Mouse (Mus musculus): ENCODE measurements at regions not wholly inside any gene's neighbourhood (a gene's known extent, or its start where the extent isn't known, plus 50 kb on each side); places are given as distances from the start of the nearest gene placed in this dataset.
A peak's percentile ranks its signal among the peaks of the same experiment; 100 is the strongest.

DNA sequence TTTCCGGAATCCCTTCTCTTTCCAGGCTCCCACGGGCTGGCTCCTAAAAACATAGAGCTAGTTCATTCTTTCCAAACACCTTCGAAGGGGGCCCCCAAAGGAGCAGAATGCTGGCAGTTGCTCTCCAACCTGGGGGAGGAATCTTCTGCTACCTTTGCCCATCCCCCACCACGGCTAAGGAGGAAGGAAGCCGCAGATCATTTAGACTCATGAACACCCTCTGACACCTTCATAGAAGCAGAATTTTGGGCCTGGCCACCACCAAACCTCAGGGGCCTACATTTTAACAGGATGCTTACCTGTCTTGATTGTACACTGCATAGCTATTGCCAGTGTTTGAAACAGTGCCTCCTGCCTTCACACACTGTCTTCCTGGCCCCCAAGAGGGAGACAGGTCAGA, 369.3 kb upstream of the Jarid2 start:
- no peak for DNase-seq

DNA sequence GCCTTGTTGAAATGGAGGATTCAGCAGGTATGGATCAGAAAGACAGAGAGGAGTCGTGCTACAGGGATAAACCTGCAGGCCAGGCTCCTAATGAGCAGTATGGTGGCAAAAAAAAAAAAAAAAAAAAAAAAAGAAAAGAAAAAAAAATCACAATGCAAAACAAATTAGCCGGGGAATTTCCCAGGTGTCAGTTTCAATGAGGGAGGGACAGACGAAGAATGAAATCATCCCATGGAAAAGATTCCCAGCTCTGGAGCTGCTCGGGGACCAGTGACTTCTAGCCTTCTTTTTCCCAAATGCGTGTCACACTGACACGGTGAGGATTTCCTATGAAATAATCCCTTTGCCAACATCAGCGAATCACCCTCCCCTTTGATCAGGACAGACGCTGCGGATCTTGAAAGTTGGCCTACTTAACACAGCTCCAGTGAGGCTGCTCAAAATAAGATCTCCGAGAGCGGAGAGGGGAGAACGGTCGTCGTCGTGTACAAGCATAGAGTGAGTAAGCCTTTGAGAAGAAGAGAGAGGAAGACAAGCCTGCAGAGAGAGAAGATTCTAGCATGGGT, 368.5 kb upstream of the Jarid2 start:
- no peak for DNase-seq

DNA sequence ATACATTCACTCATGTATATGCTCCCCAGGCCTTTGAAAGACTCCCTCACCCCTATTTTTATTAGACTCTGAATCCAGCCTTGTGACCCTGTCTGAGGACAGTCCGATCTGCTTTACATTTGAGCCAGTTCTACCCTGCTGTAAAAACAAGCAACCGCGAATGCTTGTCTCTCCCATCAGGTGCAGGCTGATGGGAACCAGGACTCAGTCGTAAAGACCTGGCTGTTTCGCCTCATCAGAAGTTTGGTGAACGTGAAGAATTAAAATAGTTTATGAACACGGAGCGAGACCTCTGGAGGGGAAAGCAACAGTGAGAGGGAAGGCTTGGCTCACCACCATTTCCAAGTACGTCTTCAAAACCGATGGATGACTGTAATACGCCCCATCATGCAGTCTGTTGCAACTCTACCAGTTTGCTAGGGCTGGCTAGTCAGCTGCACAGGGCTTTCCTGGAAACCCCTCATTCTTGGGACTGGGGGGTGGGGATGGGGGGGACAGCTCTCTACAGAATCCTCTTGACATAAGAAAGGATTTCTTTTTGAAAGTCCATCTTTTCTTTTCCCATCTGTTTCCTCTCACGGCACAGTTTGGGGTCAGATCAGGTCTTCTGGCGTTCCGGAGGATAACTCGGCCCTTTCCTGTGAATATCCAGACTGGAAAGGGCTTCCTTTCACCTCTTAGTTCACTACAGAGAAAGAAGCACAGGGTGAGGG, 366.8 kb upstream of the Jarid2 start:
- DNase-seq: peak; percentile 65

DNA sequence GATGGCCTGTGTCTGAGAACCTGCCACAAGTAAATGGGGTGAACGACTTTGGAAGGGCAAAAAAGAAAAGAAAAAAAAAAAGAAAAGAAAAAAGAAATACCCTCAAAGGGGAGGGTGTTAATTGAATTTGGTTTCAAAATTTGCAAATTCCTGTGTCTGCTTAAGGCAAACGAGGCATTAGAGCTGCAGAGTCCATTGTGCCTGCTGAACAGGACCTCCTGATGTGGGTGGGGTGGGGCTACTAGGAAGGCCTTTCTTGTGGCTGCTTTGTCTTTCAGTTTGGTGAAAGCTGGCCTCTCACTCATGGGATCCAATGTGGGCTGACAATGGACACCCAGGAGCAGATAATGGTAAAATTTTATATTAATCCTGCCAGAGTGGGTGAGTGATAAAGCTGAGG, 366.3 kb upstream of the Jarid2 start:
- DNase-seq: peak; percentile 26

DNA sequence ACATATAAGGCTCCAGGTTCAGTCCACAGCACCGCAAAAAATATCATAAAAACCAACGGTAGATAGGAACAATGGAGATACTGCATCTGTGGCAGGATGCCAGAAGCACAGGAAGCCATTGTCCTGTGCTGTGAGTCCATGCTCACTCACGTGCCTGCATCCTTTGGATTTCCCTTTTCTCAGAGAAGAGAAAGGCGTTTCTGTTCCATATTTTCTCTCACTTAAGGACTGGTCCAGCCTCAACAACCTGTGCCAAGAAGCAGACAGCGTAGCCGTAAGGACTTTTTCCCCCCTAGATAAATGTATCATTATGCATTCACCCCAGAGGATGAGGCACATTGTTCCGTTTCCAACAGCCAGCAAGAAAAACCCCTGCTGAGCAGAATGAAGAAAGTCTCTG, 360.0 kb upstream of the Jarid2 start:
- no peak for DNase-seq

DNA sequence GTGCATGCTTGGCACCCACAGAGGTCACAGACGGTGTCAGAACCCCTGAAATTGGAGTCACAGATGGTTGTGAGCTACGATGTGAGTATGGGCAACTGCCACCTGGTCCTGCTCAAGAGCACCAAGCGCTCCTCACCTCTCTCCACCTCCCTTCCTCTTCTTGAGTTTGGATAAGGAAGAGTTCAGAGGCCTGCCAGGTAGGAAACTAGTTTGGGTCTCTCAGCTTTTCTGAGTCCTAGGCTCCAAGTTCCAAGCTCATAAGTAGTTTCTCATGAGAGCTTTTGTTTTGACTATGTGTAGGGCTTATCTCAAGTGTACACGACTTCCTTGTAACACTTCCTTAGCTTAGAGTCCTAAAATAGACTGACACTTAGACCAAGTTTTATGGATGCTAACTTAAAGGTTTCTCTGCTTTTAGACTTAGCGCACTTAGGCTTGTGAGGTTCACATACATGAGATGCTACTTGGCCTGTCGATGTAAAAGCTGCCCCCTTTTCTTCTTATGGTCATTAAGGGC, 356.9 kb upstream of the Jarid2 start:
- no peak for DNase-seq

DNA sequence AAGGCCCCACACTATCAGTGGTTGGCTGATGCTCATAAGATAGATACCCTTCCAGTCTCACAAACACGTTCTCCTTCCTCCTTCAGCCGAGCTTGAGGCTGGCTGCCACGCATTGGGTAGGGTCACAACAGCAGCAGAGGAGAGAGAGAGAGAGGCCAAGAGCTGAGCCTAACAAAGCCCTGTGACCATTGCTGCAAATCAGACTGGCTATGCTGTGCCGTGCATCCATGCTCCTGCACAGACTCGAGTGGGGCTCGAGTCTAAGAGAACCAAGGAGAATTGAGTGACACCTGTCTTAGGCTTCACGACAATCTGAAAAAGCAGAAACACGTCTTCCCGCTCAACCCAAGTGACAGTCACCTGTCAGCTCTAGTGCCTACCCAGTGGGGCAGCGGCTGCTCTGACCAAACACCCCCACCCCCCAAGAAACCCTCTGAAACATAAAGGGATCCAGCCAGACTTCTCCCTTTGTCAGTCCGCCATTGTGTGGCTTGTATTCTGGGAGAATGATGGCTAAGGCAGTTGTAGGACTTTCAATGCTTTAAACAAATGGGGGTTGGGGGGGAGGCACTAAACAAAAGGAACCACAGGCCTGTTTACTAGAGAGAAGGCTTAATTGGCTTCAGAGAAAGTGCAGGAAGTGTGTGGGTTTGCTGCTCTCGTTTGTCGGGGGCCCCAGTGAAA, 353.7 kb upstream of the Jarid2 start:
- DNase-seq: no peak

DNA sequence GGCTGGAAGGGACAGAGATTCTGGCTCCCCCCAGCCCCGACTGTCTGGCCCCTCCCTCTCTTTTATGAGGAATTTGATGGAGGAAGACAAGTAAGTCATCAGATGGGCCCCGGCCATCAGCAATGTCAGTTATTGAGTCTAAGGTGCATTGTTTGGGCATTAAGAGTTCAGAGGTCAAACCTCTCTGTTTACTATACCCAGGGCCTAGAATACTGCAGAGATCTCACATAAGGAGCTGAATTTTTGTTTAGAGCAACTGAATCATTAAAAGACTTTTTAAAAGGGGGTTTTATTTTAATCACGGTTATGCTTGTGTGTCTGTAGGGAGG, 353.1 kb upstream of the Jarid2 start:
- DNase-seq: no peak

DNA sequence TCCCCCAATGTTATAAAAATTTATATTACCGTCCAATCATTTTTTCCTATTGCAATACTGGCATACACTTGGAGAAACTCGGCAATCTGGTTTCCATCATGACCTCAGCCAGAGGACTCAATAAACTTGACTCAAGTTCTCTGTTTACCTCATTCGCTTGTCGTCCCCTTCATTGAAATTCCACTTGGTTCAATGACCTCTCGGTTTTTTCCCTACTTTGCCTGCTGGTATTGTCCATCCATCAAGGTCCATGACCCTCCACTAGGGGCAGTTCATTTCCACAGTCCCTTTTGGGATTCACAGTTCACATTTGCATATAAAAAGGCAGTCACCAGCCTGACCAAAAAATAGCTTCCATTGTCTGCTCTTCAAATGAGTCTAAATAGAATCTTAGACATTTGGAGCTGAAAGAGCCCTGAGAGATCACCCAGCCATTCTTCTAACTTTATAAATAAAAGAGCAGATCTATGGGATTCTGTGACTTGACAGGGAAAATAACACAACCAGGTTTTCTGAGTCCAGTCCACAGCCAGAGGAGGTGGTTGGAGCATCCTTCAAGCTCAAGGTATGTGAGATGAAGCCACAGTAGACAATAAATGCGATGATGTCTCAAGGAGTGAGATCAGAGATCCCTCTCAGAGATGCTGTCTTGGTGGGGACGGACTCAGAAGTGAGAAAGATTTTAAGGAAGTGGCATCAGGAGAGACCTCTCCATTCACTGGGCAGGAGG, 347.4 kb upstream of the Jarid2 start:
- no peak for DNase-seq

DNA sequence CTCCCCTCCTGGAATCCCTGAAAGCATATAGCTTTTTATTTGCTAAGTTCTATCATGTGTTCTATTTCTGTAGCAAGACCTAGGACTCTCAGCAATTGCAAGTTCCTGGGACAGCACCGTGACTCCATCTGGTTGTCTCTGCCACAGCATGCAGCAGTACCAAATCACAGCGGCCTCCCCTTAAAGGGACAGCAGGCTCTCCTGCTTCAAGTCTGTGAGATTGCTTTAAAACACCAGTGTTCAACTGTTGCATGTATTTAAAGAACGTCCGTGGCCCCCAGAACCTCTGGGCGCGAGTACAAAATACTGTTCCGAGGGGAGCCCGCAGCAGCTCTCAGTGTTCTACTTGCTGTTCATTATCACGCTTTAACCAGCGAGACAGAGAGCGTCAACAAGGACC, 346.0 kb upstream of the Jarid2 start:
- no peak for DNase-seq

DNA sequence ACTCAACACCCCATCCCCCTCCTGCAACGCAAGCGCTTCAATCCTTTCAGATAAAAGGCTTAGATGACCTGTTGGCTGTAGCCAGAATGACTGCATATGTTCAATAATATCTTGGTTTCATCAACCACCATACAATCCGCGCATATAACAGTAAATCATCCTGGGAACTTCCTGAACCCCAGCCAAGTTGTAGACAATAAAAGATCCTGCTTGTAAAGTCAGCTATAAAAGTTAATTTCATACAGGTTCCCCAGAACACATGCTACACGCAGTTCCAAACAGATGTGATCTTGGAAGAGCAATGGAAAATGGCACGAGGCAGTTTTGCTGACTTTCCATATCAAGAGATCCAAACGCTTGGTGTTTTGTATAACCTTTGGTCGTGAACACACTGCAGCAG, 342.5 kb upstream of the Jarid2 start:
- no peak for DNase-seq

DNA sequence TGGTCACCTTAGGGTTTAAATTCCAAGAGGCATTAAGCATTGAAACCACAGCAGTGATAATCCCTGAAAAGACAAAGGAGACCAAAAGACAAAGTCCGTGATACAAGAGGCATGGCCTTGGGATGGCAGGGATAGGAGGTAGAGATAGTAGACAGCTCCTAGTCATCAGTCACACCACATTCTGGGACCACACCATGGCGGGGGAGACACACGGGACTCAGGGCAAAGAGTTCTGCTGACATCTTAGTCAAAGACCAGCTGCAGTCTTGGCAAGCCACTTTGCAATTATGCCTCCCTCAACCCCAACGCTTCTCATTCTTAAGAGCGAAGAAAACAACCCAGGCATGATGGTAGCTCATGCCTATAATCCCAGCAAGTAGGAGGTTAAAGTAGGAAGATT, 339.6 kb upstream of the Jarid2 start:
- no peak for DNase-seq

DNA sequence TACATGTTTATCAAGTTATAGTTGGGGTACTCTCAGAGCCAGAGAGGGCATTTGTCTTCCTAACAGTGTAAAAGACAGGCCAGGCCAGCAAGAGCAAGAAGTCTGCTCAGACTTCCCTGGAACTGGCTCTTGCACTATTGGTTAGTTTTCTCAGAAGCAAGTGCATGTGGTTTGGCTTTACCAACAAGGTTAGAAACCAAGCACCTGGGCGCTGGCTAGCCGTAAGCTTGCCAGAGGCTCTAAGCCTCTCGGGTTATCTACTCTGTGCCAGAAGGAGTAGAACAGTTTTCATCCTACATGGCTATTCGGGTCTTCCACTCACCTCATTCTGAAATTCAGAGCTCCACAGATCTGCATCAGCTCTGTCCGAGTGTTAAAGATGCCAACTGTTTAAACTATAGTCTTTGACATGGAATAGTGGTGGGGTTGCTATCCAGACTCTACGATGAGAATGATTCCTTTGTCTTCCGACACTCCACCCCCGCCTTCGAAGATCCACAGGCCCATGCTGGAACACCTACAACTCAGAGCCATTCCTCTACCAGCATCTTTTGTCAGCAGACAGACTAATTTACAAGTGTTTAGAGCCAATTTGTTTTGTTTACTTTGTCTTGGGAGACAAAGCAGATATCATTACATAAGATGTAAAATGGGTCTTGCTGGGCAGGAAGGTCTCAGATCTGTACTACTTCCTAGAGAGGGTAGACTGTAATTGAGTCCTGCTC, 338.4 kb upstream of the Jarid2 start:
- no peak for DNase-seq

DNA sequence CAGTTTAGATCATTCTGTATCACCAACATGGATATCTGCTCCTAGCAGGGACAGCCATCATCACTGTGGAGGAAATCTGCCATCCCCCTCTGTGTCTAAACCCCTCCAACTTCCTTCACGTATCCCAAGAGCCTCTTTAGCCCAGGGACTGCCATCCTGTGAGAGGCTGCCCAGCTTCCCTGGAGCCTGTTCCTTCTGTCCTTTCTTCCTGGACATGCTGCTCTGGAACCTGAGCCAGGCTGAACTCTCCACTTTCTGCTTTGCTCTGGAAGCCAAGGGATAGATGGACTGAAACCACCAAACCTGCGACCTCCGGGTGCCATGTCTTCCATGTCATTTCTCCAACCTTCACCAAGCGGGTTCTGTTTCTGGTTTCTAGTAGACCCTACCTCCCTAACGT, 335.3 kb upstream of the Jarid2 start:
- DNase-seq: no peak

DNA sequence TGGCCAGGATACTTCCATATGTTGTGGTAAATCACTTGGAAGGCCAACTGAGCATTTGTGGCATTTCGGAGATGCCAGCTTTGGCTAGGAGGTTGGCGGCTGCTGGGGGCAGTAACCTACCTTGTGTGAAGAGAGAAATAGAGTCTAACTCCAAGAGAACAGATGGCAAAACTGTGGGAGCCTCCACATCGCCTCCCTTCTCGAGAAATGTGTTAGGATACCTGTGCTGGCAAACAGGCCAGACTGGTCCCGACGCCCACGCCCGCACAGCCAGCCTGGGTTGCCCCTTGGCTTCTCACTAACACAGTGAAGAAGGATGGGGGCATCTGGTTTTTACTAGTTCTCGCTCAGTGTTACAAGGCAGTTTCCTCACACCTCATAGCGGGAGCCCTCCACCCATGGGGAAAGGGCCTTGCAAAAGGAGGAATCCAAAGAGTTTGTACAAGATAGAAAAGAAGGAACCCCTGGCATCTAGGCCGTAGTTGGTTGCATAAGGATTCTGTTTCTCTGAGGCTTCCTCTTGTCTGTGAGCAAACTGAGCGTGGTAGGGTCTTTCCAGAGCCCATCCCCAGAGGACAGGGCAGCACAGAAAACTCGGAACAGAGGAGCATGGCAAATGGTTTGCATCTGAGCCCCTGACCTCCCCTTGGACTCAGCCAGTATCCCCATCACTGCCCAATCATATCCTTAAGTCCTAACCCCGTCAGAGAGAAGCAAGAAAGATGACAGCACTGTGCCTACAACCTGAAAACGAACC, 330.5 kb upstream of the Jarid2 start:
- DNase-seq: no peak

DNA sequence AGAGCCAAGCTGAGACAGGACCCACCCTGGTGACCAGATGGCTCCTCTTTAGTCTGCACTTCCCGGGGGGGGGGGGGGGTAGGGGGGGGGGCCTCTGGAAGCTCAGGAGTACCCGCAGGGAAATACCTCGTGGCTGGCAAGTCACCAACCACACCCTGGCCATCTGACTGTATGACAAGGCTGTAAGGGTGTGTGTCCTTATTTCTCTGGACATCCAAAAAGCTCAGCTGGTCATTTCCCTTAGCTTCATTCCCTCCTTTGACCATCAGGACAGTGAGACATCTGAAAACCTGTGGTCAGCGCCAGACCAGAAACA, 329.9 kb upstream of the Jarid2 start:
- no peak for DNase-seq

DNA sequence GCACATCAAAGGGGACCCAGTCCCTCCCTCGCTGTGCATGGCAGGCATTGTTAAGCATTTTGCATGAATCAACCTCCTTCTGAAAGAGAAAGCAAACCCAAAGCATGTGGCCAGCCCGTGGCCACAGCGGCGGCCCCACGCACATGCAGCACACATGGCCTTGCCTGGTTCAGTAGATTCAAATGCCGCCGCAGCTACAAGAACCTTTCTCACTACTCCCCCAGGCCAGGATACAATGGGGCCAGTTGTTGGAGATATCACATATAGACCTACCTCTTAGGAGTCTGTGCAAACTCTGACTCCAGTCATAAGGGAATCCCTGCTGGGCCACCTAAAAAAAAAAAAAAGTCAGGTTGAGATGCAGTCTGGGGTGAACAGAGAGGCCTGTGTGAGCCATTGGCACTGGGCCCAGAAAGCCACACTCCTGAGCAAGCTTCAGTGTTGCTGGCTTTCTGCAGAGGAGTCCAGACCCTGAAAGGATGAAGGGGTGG, 329.4 kb upstream of the Jarid2 start:
- DNase-seq: no peak

DNA sequence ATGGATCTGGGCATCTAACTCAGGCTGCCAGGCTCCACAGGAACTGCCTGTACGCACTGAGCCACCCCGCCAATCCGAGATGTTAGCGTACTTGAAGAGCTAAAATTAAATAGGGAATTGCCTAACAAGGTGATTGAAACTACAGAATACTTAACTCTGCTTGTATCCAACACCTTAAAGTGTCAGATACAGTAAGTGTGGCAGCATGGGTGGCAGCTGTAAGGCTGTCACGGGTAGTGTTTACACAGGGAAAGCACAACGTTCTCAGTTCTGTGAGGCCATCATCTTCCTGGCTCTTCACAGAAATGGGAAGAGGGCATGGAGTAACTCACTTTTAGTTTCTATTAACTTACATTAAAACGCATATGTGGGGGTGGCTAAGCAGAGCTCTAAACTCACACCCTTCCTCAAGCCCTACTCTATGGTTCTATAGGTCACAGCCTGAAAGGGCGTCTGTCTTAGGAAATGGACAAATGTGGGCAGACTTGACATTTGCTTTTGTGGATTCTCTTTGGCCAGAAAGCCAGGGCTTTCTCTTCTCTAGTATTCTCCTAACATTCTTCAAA, 325.2 kb upstream of the Jarid2 start:
- no peak for DNase-seq

DNA sequence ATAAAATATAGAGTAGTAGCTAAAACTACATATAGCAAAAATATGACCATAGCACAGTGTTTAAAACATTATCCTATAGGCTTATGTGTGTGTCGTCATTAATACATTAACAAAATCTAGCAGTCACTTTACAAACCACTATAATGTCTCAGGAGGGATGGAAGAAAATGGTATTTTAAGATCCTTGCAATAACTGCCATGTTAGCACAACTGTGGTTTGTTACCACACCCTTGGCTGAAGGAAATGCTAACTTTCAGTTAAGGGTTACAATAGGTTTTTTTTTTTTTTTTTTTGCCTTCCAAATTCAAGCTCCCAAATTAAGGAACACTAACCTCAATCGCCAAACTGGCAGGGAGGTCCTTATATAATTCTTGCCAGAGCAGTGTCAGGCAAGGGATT, 322.0 kb upstream of the Jarid2 start:
- DNase-seq: no peak

DNA sequence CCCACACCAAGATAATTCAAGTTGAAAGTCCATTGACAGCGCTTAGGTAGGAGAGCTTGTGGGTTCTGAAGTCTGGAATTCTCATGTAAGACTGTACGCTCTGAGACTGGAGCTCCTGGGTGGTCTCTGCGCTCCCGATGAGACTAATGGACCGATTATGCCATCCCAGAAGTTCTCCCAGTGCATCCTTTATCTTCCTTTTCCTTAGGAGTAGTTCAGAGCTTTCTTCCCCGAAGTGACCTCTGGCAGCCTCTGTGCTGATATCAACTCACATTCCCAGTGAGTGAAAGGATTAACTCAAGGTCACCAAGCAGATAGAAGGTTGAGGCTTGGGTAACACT, 320.7 kb upstream of the Jarid2 start:
- no peak for DNase-seq

DNA sequence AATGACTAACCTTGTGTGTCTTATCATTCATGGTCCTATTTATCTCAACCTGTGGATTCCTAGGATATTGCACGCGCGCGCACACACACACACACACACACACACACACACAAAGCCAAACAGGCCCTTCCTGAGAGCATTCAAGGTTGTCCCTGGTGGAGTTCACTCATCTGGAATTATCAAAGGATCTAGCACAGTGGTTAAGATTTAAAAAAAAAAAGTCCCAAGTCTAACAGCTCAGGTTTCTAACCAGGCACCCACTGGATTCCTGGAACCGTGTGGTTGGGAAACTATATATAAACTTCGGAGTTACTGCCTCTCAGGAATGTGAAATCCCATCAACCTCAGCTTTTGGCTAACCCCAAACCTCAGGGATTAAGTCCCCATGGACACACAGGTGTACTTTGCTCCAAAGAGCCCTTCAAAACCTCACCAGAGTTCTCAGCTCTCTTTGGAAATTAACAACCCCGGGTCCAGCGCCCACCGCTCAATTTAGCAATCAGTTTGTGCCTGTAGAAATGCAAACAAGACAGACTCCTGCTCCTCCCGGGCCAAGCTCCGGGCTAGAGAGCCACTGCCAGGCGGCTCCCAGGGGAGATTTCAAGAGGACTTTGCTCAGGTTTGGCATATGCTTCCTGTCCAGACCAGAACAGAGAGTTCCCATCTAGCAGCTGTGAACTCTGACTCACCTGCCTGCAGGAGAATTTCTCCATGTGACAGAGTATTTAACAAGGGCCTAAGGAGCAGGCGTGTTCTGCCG, 320.1 kb upstream of the Jarid2 start:
- peak; percentile 88 for DNase-seq

DNA sequence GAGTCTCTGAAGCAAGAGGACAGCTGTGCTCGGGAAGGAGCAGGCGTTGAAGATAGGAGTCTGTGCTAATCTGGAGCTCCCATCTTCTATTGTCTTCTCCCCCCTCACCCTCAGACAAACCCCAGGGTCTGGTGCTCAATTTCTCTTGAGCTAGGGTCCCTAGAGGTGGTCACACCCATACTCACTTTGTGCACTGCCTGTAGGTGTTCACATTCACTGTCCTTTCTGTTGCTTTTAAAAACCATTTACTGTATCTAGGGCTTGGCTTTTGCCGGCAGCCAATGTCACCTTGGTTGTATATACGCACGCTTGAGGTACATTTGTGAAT, 319.6 kb upstream of the Jarid2 start:
- no peak for DNase-seq
